Mouse (Mus musculus) liver, adult 2 months (tissue): ENCODE data around the gene Lamtor1.

Source experiments
- CTCF ChIP-seq: fragments of 200-500 bp; IDR thresholded peaks from 2 replicates; pipeline ENCODE4 v1.5.1; 2011; ENCODE audit warnings: low read depth, low read length, control low read depth
- POLR2A ChIP-seq: fragments of 200-500 bp; IDR thresholded peaks from 2 replicates; pipeline ENCODE4 v1.6.1; 2011; ENCODE audit warnings: low read length, control low read depth; ENCODE audit not compliant: insufficient read depth; ENCODE audit errors: extremely low read depth

- TF ChIP-seq CTCF (no peak), POLR2A (no peak)
Observed at GRCm38 (mm10) chr7:101857094-101857493, 48.6 kb upstream of the Lamtor1 start, which contains the start of gene Folr2.
